Mouse (Mus musculus): ENCODE measurements around the gene Ddx19a.

DNA sequence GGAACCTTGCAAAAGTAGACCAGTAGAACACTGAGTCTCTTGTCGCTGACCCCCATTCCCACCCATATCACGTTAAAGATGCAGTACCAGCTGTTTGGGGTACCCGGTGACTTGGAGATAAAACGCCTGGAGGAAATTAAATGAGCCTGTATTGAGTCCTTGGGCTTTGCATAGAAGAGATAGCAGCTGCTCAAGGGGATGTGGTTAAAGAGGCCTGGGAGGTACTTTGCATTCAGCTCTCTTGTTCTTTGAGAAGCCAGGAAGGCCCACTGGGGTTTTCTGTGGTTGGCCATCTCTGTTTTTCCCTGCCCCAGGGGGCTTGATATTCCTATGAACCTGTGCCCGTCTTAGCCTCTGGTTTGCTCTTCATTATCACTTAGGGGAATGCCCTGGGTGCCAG is 68.5 kb downstream of the Ddx19a start:
- no peak for TF ChIP-seq CTCF (IDR thresholded peaks at IDR 0.05; ENCODE audit: borderline replicate concordance, extremely low read depth, insufficient read depth, insufficient read length)
- no peak for TF ChIP-seq POLR2A (IDR thresholded peaks at IDR 0.05; ENCODE audit: borderline replicate concordance, extremely low read depth, insufficient read depth, insufficient read length, poor library complexity, severe bottlenecking)
